20 mouse cellular contexts compared by ENCODE assay signal in the genomic region with DNA sequence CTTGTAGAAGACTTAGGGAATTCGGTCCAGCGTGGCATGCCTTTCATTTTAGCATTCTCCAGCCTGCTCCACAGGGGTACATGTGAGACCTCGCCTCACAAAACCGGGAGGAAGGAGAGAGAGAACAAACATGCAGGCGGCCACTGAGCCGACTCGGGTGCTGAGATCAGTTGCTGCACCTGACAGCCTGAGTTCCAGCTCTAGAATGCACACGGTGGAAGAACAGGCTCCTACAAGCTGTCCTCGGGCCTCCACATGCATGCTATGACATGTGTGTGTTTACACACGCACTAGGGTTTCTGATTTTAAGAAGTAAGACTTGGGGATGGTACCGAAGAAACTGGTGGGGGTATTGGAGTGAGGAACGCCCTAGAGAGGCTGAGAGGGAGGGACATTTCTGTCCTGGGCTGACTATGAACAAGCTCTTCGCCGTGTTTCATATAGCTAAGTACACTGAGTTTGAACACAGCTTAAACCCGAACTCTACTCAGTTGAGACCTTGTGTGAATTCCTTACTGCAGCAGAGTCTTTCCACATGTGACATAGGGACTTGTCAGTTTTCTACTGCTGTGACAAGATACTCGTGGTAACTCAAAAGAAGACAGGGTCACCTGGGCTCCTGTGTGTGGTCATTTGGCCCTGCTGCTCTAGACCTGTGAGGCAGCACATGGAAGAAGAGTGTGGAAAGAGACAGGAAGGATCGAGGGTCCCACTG. TPM values are rescaled to one million over a fixed set of nuclear protein-coding genes. Genes with fewer than 3 reads are reported as not detected.
"Had no signal": no experiment of that assay in that cellular context is flagged by ENCODE, and none has a peak within 500 bp of the region (broad histone marks: within the 10 kb centered on the region; RNA-seq: fewer than 3 reads in every experiment).

No protein-coding gene starts in this region.

- H3K4me1 ChIP-seq: intestine, embryonic 15.5 days; liver, embryonic 12.5 days had no signal

- H3K4me2 ChIP-seq: intestine, embryonic 15.5 days; liver, embryonic 12.5 days; lung, embryonic 14.5 days; midbrain, embryonic 12.5 days had no signal

- H3K27ac ChIP-seq: intestine, embryonic 15.5 days; liver, embryonic 12.5 days; midbrain, embryonic 12.5 days had no signal

- H3K9ac ChIP-seq: intestine, embryonic 15.5 days; liver, embryonic 12.5 days; lung, embryonic 14.5 days; midbrain, embryonic 12.5 days had no signal

- H3K9me3 ChIP-seq: intestine, embryonic 15.5 days; liver, embryonic 12.5 days; midbrain, embryonic 12.5 days had no signal

- DNase-seq: kidney, adult 18-20 months; kidney, postnatal 14 days; layer of hippocampus, adult 9-11 months; layer of hippocampus, postnatal 36 days; left cerebral cortex, postnatal 4 days; lung, embryonic 14.5 days; lung, postnatal 10 days; lung, postnatal 4 days; right cerebral cortex, postnatal 25 days had no signal

- H3K4me3 ChIP-seq: intestine, embryonic 15.5 days; liver, embryonic 12.5 days; midbrain, embryonic 12.5 days had no signal

- ATAC-seq: intestine, embryonic 15.5 days; liver, embryonic 12.5 days; midbrain, embryonic 16.5 days had no signal

- H3K27me3 ChIP-seq: intestine, embryonic 15.5 days; liver, embryonic 12.5 days; midbrain, embryonic 12.5 days had no signal

RNA-seq across cellular contexts. Expression of a gene that starts 1.2 kb away (rescaled TPM):
- total RNA-seq: layer of hippocampus, postnatal 36 days; left cerebral cortex, postnatal 4 days; megakaryocyte, adult 5-6 weeks had no signal
- polyA plus RNA-seq: intestine, embryonic 15.5 days; kidney, embryonic 14.5 days; large intestine, adult 2 months; limb, embryonic 14.5 days; liver, embryonic 12.5 days; liver, embryonic 16.5 days; lung, embryonic 14.5 days; midbrain, embryonic 12.5 days; midbrain, embryonic 16.5 days; neural tube, embryonic 14.5 days; small intestine, adult 2 months had no signal

RNA-seq across cellular contexts. Expression of a gene that starts 1.3 kb away (rescaled TPM):
- polyA plus RNA-seq: liver, embryonic 12.5 days; liver, embryonic 16.5 days; small intestine, adult 2 months had no signal
